Mouse (Mus musculus) bone marrow, adult 2 months (tissue): ENCODE measurements around the gene Ociad1. TPM values are rescaled to one million over a fixed set of nuclear protein-coding genes. Genes with fewer than 3 reads are reported as not detected.

Experiments
- H3K27ac ChIP-seq: fragments of 200-500 bp; 2 replicates; pipeline ENCODE4 v1.5.1; 2012; ENCODE audit warnings: low read depth, mild to moderate bottlenecking, control low read depth, inconsistent platforms, low read length; ENCODE audit not compliant: control insufficient read depth, poor library complexity, insufficient read depth
- H3K4me1 ChIP-seq: fragments of 200-500 bp; 2 replicates; pipeline ENCODE4 v1.6.1; 2011; ENCODE audit warnings: low read length; ENCODE audit not compliant: control insufficient read depth, insufficient read depth
- H3K4me3 ChIP-seq: fragments of 200-500 bp; replicated peaks from 2 replicates; pipeline ENCODE3; 2011; ENCODE audit warnings: mild to moderate bottlenecking, low read depth, low read length, control low read depth; ENCODE audit not compliant: control insufficient read depth
- CTCF ChIP-seq: fragments of 200-500 bp; IDR thresholded peaks from 2 replicates; pipeline ENCODE4 v1.5.1; 2011; ENCODE audit warnings: low read length, control low read depth; ENCODE audit not compliant: control insufficient read depth, insufficient read depth
- POLR2A ChIP-seq: fragments of 200-500 bp; IDR thresholded peaks from 2 replicates; pipeline ENCODE4 v1.6.1; 2011; ENCODE audit warnings: low read depth, mild to moderate bottlenecking, control low read depth, low read length, borderline replicate concordance; ENCODE audit not compliant: control insufficient read depth
- WGBS: fragments of 180-500 bp; shearing (Covaris S2); methylation state at CpG from one replicate; pipeline ENCODE4 v1.1.7; 2018; 5-methylcytosine and 5-hydroxymethylcytosine counted together
- polyA plus RNA-seq: library from polyadenylated mRNA; stranded (reverse); fragments of >200 nt; gene quantifications from 2 replicates; pipeline ENCODE4 v1.2.4, GENCODE M21; 2011; ENCODE audit warnings: low replicate concordance; ENCODE audit not compliant: missing spikeins, insufficient read depth, insufficient read length

The Ociad1 gene
- polyA plus RNA-seq: 136 and 217 TPM in 2 replicates

- TF ChIP-seq POLR2A: peak; percentile 91; the same call in 1 of the 2 replicates
- TF ChIP-seq CTCF: no peak
- under 1% methylated on average over 58 of the region's 58 CpGs for WGBS
- peak within 1 kb of the TSS; percentile 90 for H3K4me3 ChIP-seq
- H3K27ac ChIP-seq: peak within 1 kb of the TSS; percentile 95
- H3K4me1 ChIP-seq: no peaks in the 10 kb centered on the region; the same call in 1 of the 2 replicates
Measured at GRCm38 (mm10) chr5:73292502-73293457, at the start of gene Ociad1. Ociad1 (plus strand) TSS chr5:73292784.

- no peak overlapping the region for H3K4me3 ChIP-seq
- WGBS: 90% methylated on average over 13 of the region's 13 CpGs
- TF ChIP-seq CTCF (no peak), POLR2A (no peak)
- H3K27ac ChIP-seq: no peak overlapping the region
- H3K4me1 ChIP-seq: peaks cover 9% of the 10 kb centered on the region
Measured at GRCm38 (mm10) chr5:73244403-73244802, 48.2 kb upstream of the Ociad1 start.

- 71% methylated on average over 6 of the region's 6 CpGs for WGBS
- H3K27ac ChIP-seq: no peak overlapping the region
- peaks cover 6% of the 10 kb centered on the region for H3K4me1 ChIP-seq
- H3K4me3 ChIP-seq: no peak overlapping the region
- TF ChIP-seq CTCF (no peak), POLR2A (no peak)
Measured at GRCm38 (mm10) chr5:73246414-73246813, 46.2 kb upstream of the Ociad1 start.

DNA sequence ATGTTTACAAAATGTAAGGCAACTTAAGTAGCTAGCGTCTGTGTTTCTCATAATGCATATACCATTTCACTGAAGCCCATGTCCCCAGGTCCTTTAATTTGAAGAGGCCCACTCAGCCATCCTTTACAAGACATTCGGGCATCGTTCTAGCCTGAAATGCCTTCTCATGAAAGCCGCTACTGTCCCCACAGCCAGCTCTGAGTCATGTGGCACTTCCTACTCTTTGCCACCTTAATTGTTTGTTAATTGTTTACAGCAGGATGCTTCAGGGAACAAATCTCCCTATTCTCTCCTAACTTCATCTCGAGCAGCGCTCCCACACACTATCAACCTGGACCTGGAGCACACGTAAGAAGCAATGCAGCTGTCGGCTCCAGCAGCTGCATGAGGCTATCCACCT lies 44.4 kb upstream of the Ociad1 start:
- 91% methylated on average over 8 of the region's 8 CpGs for WGBS
- TF ChIP-seq CTCF (no peak), POLR2A (no peak)
- Histone ChIP-seq H3K27ac (no peak overlapping the region), H3K4me3 (no peak overlapping the region), H3K4me1 (peaks cover 3% of the 10 kb centered on the region; the same call in 1 of the 2 replicates)

DNA sequence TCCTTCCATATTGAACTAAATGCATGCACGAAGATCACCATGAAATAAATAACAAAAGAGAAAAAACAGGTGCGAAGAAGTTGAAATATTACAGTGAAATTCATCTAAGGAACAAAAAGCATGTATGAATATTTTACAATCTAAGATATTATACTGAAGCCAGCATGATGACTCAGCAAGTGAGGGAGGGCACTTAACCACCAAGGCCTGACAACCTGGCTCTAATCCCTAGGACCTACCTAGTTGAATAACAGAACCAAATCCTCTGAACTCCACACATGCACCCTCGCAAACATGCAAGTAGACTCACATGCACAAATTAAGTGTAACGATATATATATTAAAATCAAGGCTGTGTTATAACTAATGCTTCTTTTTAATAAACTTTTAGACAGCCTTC lies 43.2 kb upstream of the Ociad1 start:
- no peak overlapping the region for H3K4me3 ChIP-seq
- 86% methylated on average over 4 of the region's 4 CpGs for WGBS
- TF ChIP-seq POLR2A (no peak), CTCF (no peak)
- H3K4me1 ChIP-seq: peaks cover 3% of the 10 kb centered on the region; the same call in 1 of the 2 replicates
- H3K27ac ChIP-seq: no peak overlapping the region

GRCm38 (mm10) chr5:73252739-73253138 lies 39.8 kb upstream of the Ociad1 start:
- H3K4me3 ChIP-seq: no peak overlapping the region
- peaks cover 1% of the 10 kb centered on the region; the same call in 1 of the 2 replicates for H3K4me1 ChIP-seq
- H3K27ac ChIP-seq: 0 out of 2 replicates have a peak overlapping the region, but pooled peaks have one; percentile 31
- TF ChIP-seq POLR2A: no peak

GRCm38 (mm10) chr5:73254660-73255059 lies 37.9 kb upstream of the Ociad1 start:
- Histone ChIP-seq H3K27ac (no peak overlapping the region), H3K4me3 (peak overlapping the region; percentile 80), H3K4me1 (peaks cover 1% of the 10 kb centered on the region; the same call in 1 of the 2 replicates)
- TF ChIP-seq CTCF (no peak), POLR2A (no peak)
- 2% methylated on average over 5 of the region's 5 CpGs for WGBS
